Mouse (Mus musculus) small intestine, adult 2 months (tissue): Measurements from ENCODE around the gene Snrnp70.

Experiments used
- CTCF ChIP-seq: fragments of 200-500 bp; IDR thresholded peaks from 2 replicates; pipeline ENCODE4 v1.5.1; 2012; ENCODE audit warnings: low read depth, mild to moderate bottlenecking, control low read depth, inconsistent platforms, low read length, moderate library complexity, mixed read lengths; ENCODE audit not compliant: insufficient replicate concordance, insufficient read length; ENCODE audit errors: extremely low read depth
- POLR2A ChIP-seq: fragments of 200-500 bp; IDR thresholded peaks from 2 replicates; pipeline ENCODE4 v1.6.1; 2012; ENCODE audit warnings: low read depth, mild to moderate bottlenecking, control low read depth, inconsistent platforms, low read length, moderate library complexity

- peak; percentile 59 for TF ChIP-seq CTCF
- TF ChIP-seq POLR2A = no peak; the same call in 1 of the 2 replicates
Observed at GRCm38 (mm10) chr7:45367020-45367880, 28.3 kb downstream of the Snrnp70 start.
